Mouse (Mus musculus) forebrain, embryonic 12.5 days (tissue): ENCODE measurements at regions not wholly inside any gene's neighbourhood (a gene's known extent, or its start where the extent isn't known, plus 50 kb on each side); places are given as distances from the start of the nearest gene placed in this dataset.

Source experiments
- ATAC-seq: fragments of 200-750 bp; cut with Nextera tagmentation; 2 replicates; pipeline ENCODE4 v1.8.0; 2017; ENCODE audit warnings: moderate TSS enrichment; ENCODE audit not compliant: low FRiP score
- H3K27ac ChIP-seq: fragments of 300-500 bp; sonication (generic); 2 replicates; pipeline ENCODE4 v1.5.1; 2016; ENCODE audit warnings: mild to moderate bottlenecking
- H3K27me3 ChIP-seq: fragments of 300-500 bp; sonication (generic); 2 replicates; pipeline ENCODE4 v1.6.1; 2016; ENCODE audit warnings: mild to moderate bottlenecking
- H3K36me3 ChIP-seq: fragments of 300-500 bp; sonication (generic); replicated peaks from 2 replicates; pipeline ENCODE4 v1.6.1; 2016; ENCODE audit warnings: mild to moderate bottlenecking
- H3K4me1 ChIP-seq: fragments of 300-500 bp; sonication (generic); 2 replicates; pipeline ENCODE4 v1.6.1; 2016
- H3K4me2 ChIP-seq: fragments of 300-500 bp; sonication (generic); 2 replicates; pipeline ENCODE4 v1.6.1; 2016; ENCODE audit warnings: mild to moderate bottlenecking, moderate library complexity
- H3K4me3 ChIP-seq: fragments of 300-500 bp; sonication (generic); replicated peaks from 2 replicates; pipeline ENCODE4 v1.5.1; 2016; ENCODE audit warnings: mild to moderate bottlenecking
- H3K9ac ChIP-seq: fragments of 300-500 bp; sonication (generic); 2 replicates; pipeline ENCODE4 v1.6.1; 2016; ENCODE audit warnings: mild to moderate bottlenecking
- H3K9me3 ChIP-seq: fragments of 300-500 bp; sonication (generic); 2 replicates; pipeline ENCODE4 v1.6.1; 2016
- WGBS: fragments of 180-500 bp; shearing (Covaris S2); methylation state at CpG from one replicate; pipeline ENCODE4 v1.1.7; 2016; 5-methylcytosine and 5-hydroxymethylcytosine counted together

GRCm38 (mm10) chr10:107219621-107220370 is 51.7 kb upstream of the Lin7a start:
- Histone ChIP-seq H3K36me3 (no peaks in the 10 kb centered on the region), H3K9ac (no peak overlapping the region)
- no peak for ATAC-seq

GRCm38 (mm10) chr10:107220501-107220900 is 51.0 kb upstream of the Lin7a start:
- no peak overlapping the region for H3K9ac ChIP-seq
- WGBS, result 93% methylated on average over 2 of the region's 2 CpGs
- no peak for ATAC-seq
- H3K4me1 ChIP-seq, result no peaks in the 10 kb centered on the region
- H3K4me2 ChIP-seq, result no peak overlapping the region
- no peaks in the 10 kb centered on the region for H3K27me3 ChIP-seq
- no peak overlapping the region for H3K27ac ChIP-seq
- H3K9me3 ChIP-seq, result no peaks in the 10 kb centered on the region
- H3K4me3 ChIP-seq, result no peak overlapping the region
- H3K36me3 ChIP-seq, result no peaks in the 10 kb centered on the region

More at GRCm38 (mm10) chr10:107219621-107220370, 51.7 kb upstream of the Lin7a start:
- Histone ChIP-seq H3K9me3 (no peaks in the 10 kb centered on the region), H3K4me2 (no peak overlapping the region), H3K4me1 (no peaks in the 10 kb centered on the region), H3K4me3 (no peak overlapping the region), H3K27ac (no peak overlapping the region), H3K27me3 (no peaks in the 10 kb centered on the region)
- 93% methylated on average over 3 of the region's 3 CpGs for WGBS

- WGBS, result 87% methylated on average over 2 of the region's 2 CpGs
- no peak overlapping the region for H3K27ac ChIP-seq
- ATAC-seq, result no peak
Observed at GRCm38 (mm10) chr10:107221151-107221650, 50.3 kb upstream of the Lin7a start.

More at GRCm38 (mm10) chr10:107221151-107221650, 50.3 kb upstream of the Lin7a start:
- Histone ChIP-seq H3K9ac (no peak overlapping the region), H3K27me3 (no peaks in the 10 kb centered on the region), H3K4me3 (no peak overlapping the region), H3K36me3 (no peaks in the 10 kb centered on the region), H3K4me1 (no peaks in the 10 kb centered on the region), H3K4me2 (no peak overlapping the region), H3K9me3 (no peaks in the 10 kb centered on the region)
